Mouse (Mus musculus) natural killer cell, adult 2 months (primary cell): ENCODE measurements around the gene Mdk.

ENCODE experiments used
- DNase-seq, 2 experiments: peaks; one replicate each; pipeline ENCODE4 v3.0.0; 2022; ENCODE audit warnings: low spot score in 2 of 2

Gene Mdk

DNA sequence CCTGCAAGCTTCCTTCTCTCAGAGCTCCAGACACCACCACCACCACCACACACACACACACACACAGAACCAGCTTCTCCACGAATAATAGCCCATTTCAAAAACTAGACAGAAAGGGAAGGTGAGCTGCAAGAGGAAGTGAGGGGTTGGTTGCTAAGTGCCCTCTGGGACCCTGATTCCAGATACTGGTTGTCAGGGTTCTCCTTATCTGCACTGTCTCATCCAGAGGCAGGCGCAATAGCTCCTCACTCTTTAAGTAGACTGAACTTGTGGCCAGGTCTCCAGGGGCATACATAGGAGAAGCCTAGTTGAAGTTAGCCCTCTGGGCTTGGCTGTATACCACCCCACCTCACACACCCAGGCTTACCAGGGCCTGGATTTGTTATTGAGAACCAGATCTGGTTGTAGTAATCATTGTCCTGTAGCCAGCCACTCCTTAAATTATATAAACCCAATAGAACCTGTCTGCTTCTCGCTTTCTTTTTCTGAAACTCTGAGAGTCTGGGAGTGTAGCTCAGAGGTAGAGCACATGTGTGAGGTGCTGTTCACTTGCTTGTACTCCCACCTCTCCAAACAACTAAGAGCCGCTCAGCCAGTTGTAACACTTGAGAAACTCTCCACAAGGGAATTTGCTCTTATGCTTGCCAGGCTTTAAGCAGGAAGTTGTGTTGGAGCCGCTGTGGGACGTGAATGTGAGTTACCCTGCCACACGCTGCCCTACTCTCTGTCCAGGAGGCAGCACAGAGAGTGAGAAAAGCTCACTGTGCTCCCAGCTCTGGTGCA lies 18.6 kb downstream of the Mdk start:
- no peak for DNase-seq

DNA sequence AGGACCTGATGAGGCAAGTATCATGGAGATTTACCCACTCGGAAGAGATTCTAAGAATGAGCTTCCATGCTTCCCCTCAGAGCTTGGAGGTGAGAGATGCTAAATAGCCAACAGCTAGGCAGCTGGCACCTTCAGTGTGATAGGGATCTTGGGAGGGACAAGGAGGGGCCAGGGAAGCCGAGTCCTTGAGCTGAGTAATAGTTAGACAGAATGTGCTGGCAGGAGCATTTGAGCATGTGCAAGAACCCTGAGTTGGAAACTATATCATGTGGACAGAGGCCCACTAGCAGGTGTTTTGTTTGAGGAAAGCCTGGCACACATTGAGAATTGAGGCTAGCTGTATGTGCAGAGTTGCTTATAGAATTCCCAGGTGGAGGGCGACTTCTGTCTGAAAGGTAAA lies 19.5 kb downstream of the Mdk start:
- no peak for DNase-seq

DNA sequence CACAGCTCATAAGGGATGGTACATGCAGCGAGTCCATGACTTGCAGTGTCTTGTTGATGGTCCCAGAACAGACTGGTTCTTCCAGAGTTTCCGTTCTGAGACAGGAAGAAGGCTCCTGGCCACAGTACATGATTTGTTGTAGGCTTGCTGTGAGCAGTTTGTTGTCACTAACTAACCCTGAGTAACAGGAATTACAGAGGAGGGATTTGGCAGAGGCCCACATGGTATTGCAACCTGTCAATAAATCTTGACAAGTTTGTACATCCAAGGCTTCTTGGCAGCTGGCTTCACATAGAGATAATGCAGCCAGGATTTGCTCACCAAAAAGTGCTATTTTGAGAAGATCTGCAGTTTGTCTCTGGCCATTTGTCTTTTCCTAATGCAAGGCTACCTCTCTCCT lies 26.0 kb downstream of the Mdk start:
- DNase-seq = no peak

DNA sequence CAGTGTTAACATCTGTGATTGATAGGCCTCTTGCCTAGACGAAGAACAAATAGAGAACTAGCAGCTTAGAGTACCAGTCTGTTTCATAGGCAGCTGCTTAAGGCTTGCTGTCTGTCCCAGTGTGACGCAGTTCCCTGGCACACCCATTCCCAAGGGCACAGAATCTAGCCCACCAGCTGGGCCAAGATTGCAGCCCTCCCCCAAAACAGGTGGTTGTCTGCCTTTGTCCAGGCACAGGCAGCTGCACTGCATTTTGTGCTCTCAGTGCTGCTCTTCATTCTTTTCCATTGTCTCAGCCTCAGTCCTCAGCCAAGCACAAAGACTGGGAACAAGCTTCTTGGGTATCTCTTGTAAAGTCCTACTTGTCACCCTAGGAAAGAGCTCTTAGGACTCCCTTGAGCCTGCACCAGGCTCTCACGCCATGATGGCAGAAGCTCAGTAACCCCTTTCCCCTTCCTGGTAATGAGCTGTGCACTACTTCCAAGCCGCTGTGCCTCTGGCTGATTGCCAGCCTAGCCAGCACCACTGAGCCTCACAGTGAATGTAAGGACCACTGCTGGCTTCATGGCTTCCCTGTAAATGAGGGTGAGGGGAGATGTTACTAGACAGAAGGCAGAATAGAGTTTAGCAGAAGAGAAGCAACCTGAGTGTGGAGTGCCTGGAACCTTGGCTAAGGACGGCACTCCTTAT lies 27.3 kb downstream of the Mdk start:
- no peak for DNase-seq

DNA sequence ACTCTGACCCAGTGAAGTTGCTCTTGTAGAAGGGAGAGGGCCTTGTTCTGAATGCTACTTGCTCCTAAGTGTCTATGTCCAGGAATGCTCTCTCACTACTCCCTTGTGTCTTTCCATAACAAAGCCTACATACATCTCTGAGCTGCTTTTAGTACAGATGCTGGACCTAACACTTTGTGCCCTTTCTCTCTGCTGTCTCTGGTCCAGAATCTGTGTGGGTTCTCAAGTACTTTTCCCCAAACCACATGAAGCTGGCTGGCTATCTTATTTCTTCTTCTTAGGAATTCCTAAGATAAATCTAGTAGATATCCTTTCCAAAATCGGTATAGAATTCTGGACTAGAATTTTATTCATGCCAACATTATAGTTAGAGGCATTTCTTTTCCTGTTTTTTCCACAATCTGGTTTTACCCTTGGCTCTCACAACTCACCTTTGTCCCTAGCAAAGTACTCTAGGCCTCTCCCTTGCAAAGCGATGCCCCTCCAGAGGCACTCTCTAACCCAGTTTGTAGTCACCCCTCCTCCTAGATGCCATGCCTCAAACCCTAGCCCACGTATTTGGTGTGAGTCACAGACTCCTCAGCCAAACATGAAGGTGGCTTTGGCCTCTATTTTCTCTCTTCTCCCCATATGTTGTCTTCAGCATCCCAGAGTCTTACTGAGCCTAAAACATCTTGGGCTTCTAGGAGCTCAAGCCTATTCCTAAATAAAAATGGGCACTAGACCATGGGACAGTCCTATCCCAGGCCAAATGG lies 28.7 kb downstream of the Mdk start:
- no peak for DNase-seq

DNA sequence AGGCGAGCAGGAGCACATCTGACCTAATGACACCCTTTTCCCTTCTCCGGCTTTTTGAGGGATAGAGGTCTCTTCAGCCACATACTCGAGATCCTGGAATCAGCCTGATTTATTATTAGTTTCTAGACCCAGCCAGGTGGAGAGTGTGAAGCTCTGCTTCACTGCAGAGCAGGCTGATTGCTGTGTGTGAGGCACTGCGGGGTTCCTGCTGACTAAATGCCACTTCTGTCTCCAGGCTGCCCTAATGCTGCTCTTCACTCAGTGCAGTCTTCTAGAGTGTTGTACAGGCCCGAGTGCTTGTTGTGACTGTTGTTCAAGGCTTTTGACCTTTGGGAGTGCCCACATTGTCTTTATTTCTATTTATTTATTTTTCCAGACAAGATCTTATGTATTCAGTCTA lies 29.8 kb downstream of the Mdk start:
- no peak for DNase-seq

DNA sequence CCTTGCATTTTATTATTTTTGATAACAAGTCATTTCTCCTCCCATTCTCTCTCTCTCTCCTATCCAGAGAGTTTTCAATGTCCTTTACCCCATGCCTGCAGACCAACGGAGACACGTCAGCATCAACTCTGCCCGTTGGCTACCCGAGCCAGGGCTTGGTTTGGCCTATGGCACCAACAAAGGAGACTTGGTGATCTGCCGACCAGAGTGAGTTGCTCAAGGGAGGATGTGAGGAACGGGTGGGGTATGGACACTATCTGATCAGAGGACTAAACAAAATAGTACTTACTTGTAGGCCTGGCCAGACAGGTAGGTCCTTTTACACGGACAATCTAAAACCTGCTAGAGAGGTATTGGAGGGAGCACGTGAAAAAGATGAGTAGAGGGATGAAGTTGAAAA lies 31.7 kb downstream of the Mdk start:
- DNase-seq = no peak

DNA sequence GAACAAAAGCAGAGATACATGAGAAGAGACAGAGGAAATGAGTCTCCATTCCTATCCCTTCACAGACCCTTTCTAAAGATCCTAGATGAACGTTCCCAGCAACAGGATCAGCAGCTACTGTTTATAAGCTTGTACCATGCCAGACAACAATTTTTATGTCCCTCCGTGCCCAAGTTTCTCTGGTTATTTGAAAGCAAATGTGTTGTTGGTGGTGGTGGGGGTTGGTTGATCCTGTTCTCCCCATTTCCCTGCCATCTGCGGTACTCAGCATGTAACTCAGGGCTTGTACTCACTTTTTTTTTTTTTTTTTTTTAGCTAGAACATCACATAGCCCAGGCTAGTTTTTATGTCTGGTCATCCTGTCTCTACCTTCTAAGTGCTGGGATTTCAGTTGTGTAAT lies 33.0 kb downstream of the Mdk start:
- no peak for DNase-seq

DNA sequence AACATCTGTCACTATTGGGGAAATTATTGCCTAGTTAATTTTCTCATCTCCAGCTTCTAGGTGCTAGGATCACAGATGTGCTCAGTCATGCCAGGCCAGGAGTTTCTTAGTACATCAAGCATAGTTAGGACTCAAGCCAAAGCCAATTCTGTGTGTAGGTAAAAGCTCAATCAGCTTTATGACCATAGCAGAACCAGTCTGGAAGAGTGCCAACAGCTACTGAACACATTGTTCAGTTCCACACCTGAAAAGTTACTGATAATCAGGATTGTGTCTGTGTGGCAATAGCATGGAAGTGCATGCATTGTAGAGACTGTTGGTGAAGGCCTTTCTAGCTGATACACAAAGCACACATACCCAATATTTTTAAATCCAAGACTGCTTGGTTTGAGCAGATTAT lies 34.1 kb downstream of the Mdk start:
- DNase-seq = no peak

DNA sequence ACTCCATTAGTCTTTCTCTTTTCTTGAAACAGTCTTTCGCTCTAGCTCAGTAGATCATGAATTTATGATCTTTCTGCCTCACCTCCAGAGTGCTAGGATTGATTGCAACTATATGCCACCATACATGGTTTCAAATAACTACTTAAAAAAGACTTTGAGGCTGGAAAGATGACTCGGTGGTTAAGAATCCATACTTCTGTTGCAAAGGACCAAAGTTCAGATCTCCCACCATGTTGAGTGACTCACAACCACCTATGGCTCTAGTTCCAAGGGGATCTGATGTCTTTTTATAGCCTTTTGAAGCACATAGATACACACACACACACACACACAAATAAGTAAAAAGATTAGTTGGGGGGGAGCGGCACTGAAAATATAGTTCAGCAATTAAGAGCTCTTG lies 36.7 kb downstream of the Mdk start:
- DNase-seq = no peak

DNA sequence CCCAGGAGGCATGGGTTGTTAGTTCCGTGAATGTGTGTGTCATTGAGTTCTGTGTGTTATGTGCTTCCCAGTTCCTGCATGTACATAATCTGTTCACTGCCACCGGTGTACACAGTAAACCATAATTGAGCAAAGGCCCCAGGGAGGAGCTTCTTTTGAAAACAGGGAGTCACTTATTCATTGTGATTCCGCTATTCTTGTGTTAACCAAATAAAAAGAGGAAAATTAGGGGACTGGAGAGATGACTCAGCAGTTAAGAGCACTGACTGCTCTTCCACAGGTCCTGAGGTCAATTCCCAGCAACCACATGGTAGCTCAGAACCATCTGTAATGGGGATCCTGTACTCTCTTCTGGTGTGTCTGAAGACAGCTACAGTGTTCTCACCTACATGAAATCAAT lies 37.4 kb downstream of the Mdk start:
- DNase-seq = no peak

DNA sequence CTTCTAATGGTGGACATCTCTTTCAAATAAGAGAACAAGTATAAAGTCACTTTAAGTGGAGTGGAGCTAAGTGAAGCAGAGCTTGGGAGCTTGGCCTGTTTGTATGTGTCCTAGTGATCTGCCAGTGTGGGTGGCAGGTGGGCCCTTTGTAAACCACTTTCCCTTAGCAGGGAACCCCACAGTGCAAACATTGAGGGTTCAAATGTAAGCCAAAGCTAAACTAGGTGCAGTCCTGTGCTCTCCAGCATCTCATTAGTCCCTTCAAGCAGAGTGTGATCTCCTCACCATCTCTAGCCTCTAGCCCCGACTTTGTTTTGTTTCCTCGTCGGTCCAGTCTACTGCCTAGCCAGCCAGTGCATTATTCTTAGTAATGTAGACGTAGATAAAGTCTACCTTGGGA lies 47.5 kb downstream of the Mdk start:
- no peak for DNase-seq

DNA sequence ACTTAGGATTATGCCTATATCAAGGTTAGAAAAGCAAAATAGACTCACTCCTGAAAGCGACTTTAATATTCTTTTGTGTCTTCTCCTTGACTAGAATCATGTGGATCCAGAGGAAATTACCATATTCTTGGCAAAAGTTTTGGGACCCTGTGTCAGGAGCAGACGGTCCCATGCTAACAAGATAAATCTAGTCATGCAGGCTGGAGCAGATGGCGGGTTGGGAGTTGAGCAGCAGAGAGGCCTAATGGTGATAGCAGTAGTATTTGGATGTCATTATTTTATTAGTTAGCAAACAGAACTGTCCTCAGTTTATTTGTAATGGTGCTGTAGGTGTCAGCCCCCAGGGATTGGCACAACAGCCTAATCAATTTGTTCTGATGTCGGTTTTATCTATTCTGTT lies 48.1 kb downstream of the Mdk start:
- no peak for DNase-seq
